Mouse (Mus musculus) lung, embryonic 16.5 days (tissue): ENCODE data around the gene Pak4. TPM values are rescaled to one million over a fixed set of nuclear protein-coding genes. Genes with fewer than 3 reads are reported as not detected.

Experiments used
- ATAC-seq: fragments of 200-750 bp; cut with Nextera tagmentation; 2 replicates; pipeline ENCODE4 v1.8.0; 2017; ENCODE audit warnings: low read depth, mild to moderate bottlenecking, moderate library complexity
- H3K27ac ChIP-seq: fragments of 300-500 bp; sonication (generic); 2 replicates; pipeline ENCODE4 v1.5.1; 2014; ENCODE audit warnings: mild to moderate bottlenecking, control low read depth, low read length
- H3K27me3 ChIP-seq: fragments of 300-500 bp; sonication (generic); 2 replicates; pipeline ENCODE4 v1.6.1; 2014; ENCODE audit warnings: low read depth, low read length, mixed read lengths; ENCODE audit not compliant: control insufficient read depth, insufficient read depth
- H3K36me3 ChIP-seq: fragments of 300-500 bp; sonication (generic); 2 replicates; pipeline ENCODE4 v1.6.1; 2014; ENCODE audit warnings: low read length; ENCODE audit not compliant: control insufficient read depth, insufficient read depth
- H3K4me1 ChIP-seq: fragments of 300-500 bp; sonication (generic); replicated peaks from 2 replicates; pipeline ENCODE4 v1.6.1; 2014; ENCODE audit warnings: low read length, mixed read lengths; ENCODE audit not compliant: control insufficient read depth, insufficient read depth
- H3K4me2 ChIP-seq: fragments of 300-500 bp; sonication (generic); 2 replicates; pipeline ENCODE4 v1.6.1; 2014; ENCODE audit warnings: low read depth, low read length, control low read depth
- H3K4me3 ChIP-seq: fragments of 300-500 bp; sonication (generic); 2 replicates; pipeline ENCODE4 v1.5.1; 2014; ENCODE audit warnings: mild to moderate bottlenecking, low read length, control low read depth
- H3K9ac ChIP-seq: fragments of 300-500 bp; sonication (generic); 2 replicates; pipeline ENCODE4 v1.6.1; 2014; ENCODE audit warnings: low read length, control low read depth
- H3K9me3 ChIP-seq: fragments of 300-500 bp; sonication (generic); 2 replicates; pipeline ENCODE4 v1.6.1; 2016; ENCODE audit warnings: low read length; ENCODE audit not compliant: control insufficient read depth
- WGBS: fragments of 180-500 bp; shearing (Covaris S2); extraction: QIAGEN DNeasy Blood & Tissue Kit; methylation state at CpG from one replicate; pipeline ENCODE4 v1.1.7; 2014; 5-methylcytosine and 5-hydroxymethylcytosine counted together
- polyA plus RNA-seq: library from polyadenylated mRNA; unstranded; fragments of >200 nt; fragmentation: Nextera tagmentation; extraction: Ambion mirVana; gene quantifications from 2 replicates; pipeline ENCODE4 v1.2.1, GENCODE M21; 2015

Pak4 gene
- polyA plus RNA-seq, 1 experiment from 2014 or later: 60.5 TPM

DNA sequence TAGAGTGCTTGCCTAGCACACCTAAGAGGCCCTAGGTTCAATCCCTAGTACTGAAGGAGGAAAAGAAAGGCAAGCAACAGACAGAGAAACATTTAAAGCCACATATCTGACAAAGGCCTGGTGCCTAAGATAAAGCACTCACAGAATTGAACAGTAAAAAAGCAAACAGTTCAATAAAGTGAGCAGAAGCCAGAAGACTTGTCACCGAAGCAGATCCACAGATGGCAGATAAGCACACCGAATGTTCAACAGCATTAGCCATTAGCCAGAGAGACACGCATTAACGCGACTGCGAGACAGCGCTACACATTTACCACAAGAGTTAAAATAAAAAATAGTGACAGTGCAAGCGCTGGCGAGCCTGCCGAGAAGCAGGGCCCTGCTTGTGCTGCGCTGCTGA is 15.1 kb downstream of the Pak4 start:
- WGBS: 63% methylated on average over 11 of the region's 11 CpGs
- Histone ChIP-seq H3K36me3 (0 out of 2 replicates have a peak, but pooled peaks cover 2% of the 10 kb centered on the region), H3K4me3 (no peak overlapping the region), H3K27ac (no peak overlapping the region), H3K9me3 (no peaks in the 10 kb centered on the region), H3K9ac (no peak overlapping the region), H3K27me3 (no peaks in the 10 kb centered on the region), H3K4me2 (no peak overlapping the region), H3K4me1 (peaks cover 77% of the 10 kb centered on the region)
- no peak for ATAC-seq

DNA sequence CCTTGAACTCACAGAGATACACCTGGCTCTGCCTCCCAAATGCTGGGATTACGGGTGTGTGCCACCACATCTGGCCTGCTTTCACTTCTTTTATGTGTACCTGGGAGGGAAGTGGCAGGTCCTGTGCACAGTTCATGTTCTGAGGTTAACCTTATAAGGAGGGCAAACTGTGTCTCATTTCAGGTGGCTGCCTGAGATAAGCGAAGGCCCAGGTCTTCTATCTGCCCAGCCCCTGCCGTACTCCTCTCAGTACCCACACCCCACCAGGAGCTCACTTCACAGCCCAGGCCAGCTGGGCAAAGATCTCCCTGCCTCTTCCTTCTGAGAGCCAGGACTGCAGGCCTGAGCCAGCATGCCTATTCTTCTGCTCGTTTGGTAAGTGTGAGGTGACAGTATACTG is 16.3 kb downstream of the Pak4 start:
- Histone ChIP-seq H3K9ac (peak overlapping the region; percentile 22; the same call in 1 of the 2 replicates), H3K27ac (peak overlapping the region; percentile 33), H3K4me1 (peaks cover 77% of the 10 kb centered on the region), H3K36me3 (0 out of 2 replicates have a peak, but pooled peaks cover 2% of the 10 kb centered on the region), H3K27me3 (no peaks in the 10 kb centered on the region), H3K4me2 (no peak overlapping the region), H3K4me3 (no peak overlapping the region), H3K9me3 (no peaks in the 10 kb centered on the region)
- WGBS: 64% methylated on average over 4 of the region's 4 CpGs
- ATAC-seq: no peak

DNA sequence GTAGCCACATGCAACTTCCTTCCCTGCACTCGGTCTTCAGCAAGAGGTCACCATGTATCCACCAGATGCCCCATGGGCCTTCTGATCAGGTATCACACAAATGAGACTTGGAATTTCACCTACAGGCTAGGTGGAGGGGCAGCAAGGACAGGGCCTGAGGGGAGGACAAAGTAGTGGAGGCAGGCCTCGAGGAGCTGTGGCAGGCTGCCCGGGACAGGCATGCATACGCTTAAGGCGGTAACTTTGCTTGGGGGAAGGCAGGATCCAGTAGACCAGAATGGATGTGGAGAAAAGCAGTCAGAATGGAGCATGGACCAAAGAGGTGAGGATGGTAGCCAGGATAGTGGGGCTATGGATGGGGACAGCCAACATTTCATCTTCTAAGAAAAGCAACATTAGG is 18.2 kb downstream of the Pak4 start:
- peaks cover 67% of the 10 kb centered on the region for H3K4me1 ChIP-seq
- H3K9ac ChIP-seq: no peak overlapping the region
- H3K36me3 ChIP-seq: 0 out of 2 replicates have a peak, but pooled peaks cover 2% of the 10 kb centered on the region
- no peak overlapping the region for H3K4me2 ChIP-seq
- no peaks in the 10 kb centered on the region for H3K9me3 ChIP-seq
- H3K27ac ChIP-seq: peak overlapping the region; percentile 94
- no peak for ATAC-seq
- no peak overlapping the region for H3K4me3 ChIP-seq
- WGBS: 67% methylated on average over 5 of the region's 5 CpGs
- no peaks in the 10 kb centered on the region for H3K27me3 ChIP-seq

DNA sequence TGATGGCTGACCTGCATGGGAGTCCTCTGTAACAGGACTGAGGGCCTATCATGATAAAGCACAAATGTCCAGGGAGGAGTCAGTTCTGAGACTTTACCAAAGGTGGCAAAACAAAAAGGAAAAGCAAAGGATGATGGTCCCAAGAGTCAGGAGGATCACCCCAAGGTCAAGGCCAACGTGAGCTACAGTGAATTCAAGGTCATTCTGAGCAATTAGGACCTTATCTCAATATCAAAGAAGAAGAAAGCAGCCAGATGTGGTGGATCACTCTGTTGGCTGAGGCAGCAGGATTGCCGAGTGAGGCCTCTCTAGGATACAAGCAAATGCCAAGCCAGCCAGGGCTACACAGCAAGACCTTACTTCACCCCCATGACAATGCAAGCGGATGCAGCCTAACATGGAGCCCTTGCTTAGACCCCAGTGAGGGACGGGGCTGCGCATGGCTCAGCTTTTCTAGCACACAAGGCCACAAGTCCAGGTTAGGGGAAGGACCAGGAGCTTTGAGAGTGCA is 19.4 kb downstream of the Pak4 start:
- Histone ChIP-seq H3K27ac (peak overlapping the region; percentile 94), H3K27me3 (no peaks in the 10 kb centered on the region), H3K9me3 (no peaks in the 10 kb centered on the region), H3K4me1 (peaks cover 57% of the 10 kb centered on the region), H3K9ac (no peak overlapping the region), H3K4me3 (no peak overlapping the region), H3K36me3 (0 out of 2 replicates have a peak, but pooled peaks cover 2% of the 10 kb centered on the region), H3K4me2 (no peak overlapping the region)
- WGBS: 66% methylated on average over 5 of the region's 5 CpGs
- no peak for ATAC-seq

DNA sequence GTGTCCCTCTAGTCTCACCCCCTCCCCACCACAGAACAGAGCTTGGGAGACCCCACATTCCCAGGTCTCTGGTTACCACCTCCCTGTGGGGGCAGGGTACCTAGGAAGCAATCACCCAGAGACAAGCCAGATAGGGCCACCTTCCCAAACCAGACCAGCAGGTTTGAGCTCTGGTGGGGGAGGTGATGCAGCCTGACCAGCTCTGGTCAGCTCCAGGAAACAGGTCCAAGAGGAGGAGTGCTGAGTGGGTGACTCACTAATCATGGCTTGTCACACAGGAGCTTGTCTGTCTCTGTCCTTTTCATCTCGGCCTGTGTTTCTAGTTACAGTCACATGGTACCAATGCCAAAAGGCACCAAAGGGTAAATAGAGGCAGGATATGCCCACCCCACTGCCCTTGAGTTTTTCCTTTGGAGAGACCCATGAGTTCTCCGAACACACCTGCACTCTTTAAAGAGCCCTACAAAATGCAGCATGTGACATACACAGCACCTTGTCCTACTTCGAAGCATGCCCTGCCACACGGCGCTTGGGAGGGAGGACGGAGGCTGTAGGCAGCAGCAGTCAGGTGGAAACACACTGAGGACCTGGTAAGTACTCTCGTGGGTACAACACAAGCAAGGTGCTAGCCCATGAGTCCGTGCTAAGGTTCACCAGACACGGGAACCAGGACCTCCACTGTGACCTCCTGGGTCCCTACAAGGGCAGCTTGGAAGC is 20.0 kb downstream of the Pak4 start:
- WGBS: 64% methylated on average over 9 of the region's 9 CpGs
- H3K4me2 ChIP-seq: peak overlapping the region; percentile 38
- peaks cover 54% of the 10 kb centered on the region for H3K4me1 ChIP-seq

DNA sequence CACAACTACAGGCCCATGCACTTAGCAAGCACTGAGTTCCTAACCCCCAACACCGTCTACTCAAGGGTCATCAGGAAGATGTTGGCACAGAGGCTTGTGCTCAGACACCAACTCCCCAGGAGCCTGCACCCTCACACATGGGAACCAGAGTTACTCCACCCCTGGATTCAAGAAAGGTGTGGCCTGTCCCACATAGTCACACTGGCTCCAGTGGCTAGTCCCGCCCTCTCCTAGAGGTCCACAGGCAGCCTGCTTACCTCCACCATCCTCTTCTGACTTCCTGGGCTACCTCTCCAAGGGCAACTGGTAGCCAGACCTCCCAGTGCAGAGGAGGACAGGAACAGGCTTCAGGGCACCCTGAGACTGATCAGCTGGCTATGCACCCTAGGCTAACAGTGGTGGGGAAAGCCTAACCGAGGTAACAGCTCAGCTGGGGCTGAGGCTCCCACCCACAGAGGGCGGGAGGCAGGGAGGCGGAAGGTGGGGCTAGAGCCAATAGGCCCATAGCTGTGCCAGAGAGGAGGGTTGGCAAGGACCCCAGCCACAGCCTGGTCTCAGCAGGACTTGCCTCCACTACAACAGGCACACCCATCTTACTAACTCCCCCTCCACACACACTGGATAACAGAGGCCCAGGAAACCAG is 21.6 kb downstream of the Pak4 start:
- peaks cover 62% of the 10 kb centered on the region for H3K4me1 ChIP-seq
- H3K27ac ChIP-seq: peak overlapping the region; percentile 94
- H3K9me3 ChIP-seq: no peaks in the 10 kb centered on the region
- H3K27me3 ChIP-seq: no peaks in the 10 kb centered on the region
- peak overlapping the region; percentile 49 for H3K9ac ChIP-seq
- 0 out of 2 replicates have a peak, but pooled peaks cover 2% of the 10 kb centered on the region for H3K36me3 ChIP-seq
- H3K4me2 ChIP-seq: peak overlapping the region; percentile 30
- H3K4me3 ChIP-seq: peak overlapping the region; percentile 14; the same call in 1 of the 2 replicates
- 53% methylated on average over 5 of the region's 5 CpGs for WGBS
- peak; percentile 82 for ATAC-seq

More for the DNA sequence above, 20.0 kb downstream of the Pak4 start:
- peak; percentile 80 for ATAC-seq
- Histone ChIP-seq H3K36me3 (0 out of 2 replicates have a peak, but pooled peaks cover 2% of the 10 kb centered on the region), H3K4me3 (no peak overlapping the region), H3K9ac (peak overlapping the region; percentile 49), H3K27me3 (no peaks in the 10 kb centered on the region), H3K27ac (peak overlapping the region; percentile 94), H3K9me3 (no peaks in the 10 kb centered on the region)

DNA sequence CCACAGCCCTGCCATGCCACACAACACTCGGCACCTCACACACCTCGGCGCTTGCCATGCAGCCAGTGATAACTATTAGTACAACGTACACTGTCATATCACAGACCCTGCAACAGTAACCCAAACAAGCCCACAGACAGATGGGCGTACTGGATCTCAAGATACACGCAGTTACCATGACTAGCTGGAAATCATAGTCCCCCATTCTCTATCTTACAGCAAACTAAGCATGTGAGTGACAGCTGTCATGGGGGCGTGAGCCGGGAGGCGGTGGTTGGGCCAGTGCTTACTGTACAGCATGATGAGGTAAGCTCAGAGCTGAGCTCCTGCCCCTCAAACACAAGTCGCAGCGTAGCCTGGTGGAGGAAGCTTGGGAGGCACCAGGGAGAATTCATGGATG is 22.4 kb downstream of the Pak4 start:
- Histone ChIP-seq H3K36me3 (0 out of 2 replicates have a peak, but pooled peaks cover 2% of the 10 kb centered on the region), H3K9ac (peak overlapping the region; percentile 9; the same call in 1 of the 2 replicates), H3K27ac (no peak overlapping the region), H3K4me1 (peaks cover 70% of the 10 kb centered on the region), H3K4me3 (no peak overlapping the region), H3K9me3 (no peaks in the 10 kb centered on the region), H3K4me2 (no peak overlapping the region), H3K27me3 (no peaks in the 10 kb centered on the region)
- WGBS: 78% methylated on average over 11 of the region's 11 CpGs
- ATAC-seq: no peak

DNA sequence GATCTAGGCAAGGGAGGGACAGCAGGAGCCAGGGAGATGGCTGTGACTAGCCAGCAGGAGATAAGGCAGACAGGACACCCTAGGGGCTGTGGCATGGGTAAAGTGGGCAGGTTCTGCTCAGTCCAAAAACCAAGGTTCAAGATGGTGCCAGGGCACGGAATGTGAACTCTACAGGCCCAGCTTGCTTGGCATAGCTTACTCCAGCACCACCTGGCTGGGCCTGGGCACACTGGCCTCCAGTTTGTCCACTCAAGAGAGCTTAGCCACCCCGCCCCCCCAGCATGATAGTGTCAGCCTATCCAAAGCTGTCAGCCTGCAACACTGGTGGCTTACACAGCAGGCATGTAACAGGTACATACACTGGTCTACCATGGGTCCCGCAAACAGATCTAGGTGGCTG is 24.7 kb downstream of the Pak4 start:
- H3K27ac ChIP-seq: no peak overlapping the region; the same call in 1 of the 2 replicates
- H3K4me1 ChIP-seq: peaks cover 62% of the 10 kb centered on the region
- 84% methylated on average over 3 of the region's 3 CpGs for WGBS
- no peak overlapping the region for H3K4me3 ChIP-seq
- no peak overlapping the region for H3K9ac ChIP-seq
- no peaks in the 10 kb centered on the region for H3K9me3 ChIP-seq
- no peaks in the 10 kb centered on the region for H3K27me3 ChIP-seq
- ATAC-seq: no peak
- H3K36me3 ChIP-seq: no peaks in the 10 kb centered on the region
- no peak overlapping the region for H3K4me2 ChIP-seq

DNA sequence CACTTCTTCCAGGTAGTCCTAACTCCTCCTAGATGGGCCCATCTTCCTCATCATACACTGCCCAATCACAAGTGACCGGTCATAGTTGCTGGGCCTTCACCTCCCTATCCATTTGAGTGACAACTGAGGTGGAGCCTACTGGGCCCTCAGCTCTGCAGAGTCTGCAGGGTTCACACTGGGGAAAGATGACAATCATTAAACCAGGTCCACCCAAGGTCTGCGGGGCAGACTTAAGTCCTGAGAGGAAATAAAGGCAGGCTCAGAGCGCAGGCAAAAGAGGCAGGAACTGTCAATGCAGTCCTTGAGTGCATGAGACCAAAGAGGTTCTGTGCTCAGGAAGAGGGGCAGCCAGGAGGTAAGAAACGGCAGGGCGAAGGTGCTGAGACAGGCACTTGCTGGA is 25.3 kb downstream of the Pak4 start:
- no peaks in the 10 kb centered on the region for H3K9me3 ChIP-seq
- WGBS: 62% methylated on average over 5 of the region's 5 CpGs
- peak overlapping the region; percentile 21; the same call in 1 of the 2 replicates for H3K9ac ChIP-seq
- no peak for ATAC-seq
- H3K4me2 ChIP-seq: no peak overlapping the region
- peak overlapping the region; percentile 96; the same call in 1 of the 2 replicates for H3K27ac ChIP-seq
- H3K27me3 ChIP-seq: no peaks in the 10 kb centered on the region
- H3K36me3 ChIP-seq: peaks cover 2% of the 10 kb centered on the region
- no peak overlapping the region for H3K4me3 ChIP-seq
- peaks cover 59% of the 10 kb centered on the region for H3K4me1 ChIP-seq
